Mouse (Mus musculus): ENCODE data around the gene Rbm19. TPM values are rescaled to one million over a fixed set of nuclear protein-coding genes. Genes with fewer than 3 reads are reported as not detected.

Rbm19 gene
- polyA plus RNA-seq (2017; shearing (Covaris generic)) = 10 to 100 TPM; 11.7 to 15.7 TPM

DNA sequence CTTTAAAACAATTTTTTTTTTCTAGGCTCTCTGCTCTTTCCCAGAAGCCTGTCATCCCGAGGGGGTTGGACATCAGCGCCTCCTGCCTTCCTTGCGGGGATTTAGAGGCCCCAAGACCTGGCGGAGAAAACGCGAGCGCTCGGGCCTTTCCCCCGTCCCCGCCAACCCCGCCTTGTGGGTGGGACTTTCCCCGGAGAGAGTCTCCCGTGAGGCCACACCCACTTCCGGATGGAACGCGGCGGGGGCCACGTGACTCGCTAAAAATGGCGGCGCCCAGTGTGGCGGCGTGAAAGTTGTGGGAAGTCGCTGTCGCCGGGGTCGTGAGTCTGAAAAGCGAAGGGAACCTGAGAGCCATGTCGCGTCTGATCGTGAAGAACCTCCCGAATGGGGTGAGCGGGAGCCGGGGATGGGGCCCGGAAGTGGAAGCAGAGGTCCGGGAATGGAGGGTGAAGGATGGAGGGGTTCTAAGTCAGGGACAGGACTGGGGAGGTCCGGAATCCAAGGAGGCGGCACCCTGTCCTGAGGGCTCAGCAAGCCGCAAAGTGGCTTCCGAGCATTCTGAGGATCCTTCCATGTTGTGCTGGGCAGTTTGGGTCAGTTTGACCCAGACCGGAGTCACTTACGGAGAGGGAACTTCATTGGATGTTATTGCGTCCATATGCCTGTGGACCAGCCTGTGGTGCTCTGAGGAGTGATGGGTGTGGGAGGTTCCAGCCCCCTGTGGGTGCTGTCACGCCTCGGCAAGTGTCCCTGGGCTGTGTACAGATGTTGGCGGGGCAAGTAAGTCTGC, at the start of gene Rbm19:
Rbm19 (plus strand) TSS at position 205 of the 790 bp plus-strand sequence.

All from activated CD4-positive, CD25-positive, alpha-beta regulatory T cell (primary cell).